Mouse (Mus musculus): ENCODE measurements around the gene 4930455H04Rik. TPM values are rescaled to one million over a fixed set of nuclear protein-coding genes. Genes with fewer than 3 reads are reported as not detected.
A peak's percentile ranks its signal among the peaks of the same experiment; 100 is the strongest.

Gene 4930455H04Rik
- not detected in 2 replicates for polyA plus RNA-seq (2011; ENCODE audit: insufficient read depth, insufficient read length, low read depth, missing spikeins)

DNA sequence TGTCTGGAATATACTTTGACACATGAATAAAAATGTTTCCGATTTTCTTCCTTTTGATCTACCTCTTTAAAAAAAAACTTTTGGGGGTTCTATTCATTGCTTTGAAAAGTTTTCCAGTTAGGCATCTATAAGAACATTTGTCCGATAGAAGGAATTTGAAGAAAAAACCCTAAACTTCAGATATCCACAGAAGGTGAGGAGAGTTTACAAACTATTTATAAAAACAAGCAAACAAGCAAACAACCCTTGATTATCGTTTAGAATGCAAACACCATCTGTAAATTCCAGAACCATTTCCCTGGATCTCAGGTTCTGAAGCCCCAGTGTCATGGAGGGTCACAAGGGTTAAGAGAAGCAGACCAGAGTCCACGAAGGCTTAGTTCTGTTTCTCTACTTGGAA is at the start of gene 4930455H04Rik:
Gene 4930455H04Rik, plus strand, starts transcription at position 301 of the 400 bp plus-strand sequence.
- Histone ChIP-seq H3K4me1 (ENCODE audit: control insufficient read depth, insufficient read depth, low read length) (peaks cover 2% of the 10 kb centered on the region), H3K9ac (ENCODE audit: low read depth, poor library complexity, severe bottlenecking) (no peak within 1 kb of the TSS), H3K9me3 (replicated peaks; ENCODE audit: control insufficient read depth, insufficient read depth, low read length, poor library complexity, severe bottlenecking) (no peaks in the 10 kb centered on the region), H3K27me3 (ENCODE audit: control insufficient read depth, insufficient read depth, low read length, poor library complexity, severe bottlenecking) (peaks cover under 1% of the 10 kb centered on the region; the same call in 1 of the 2 replicates), H3K4me3 (ENCODE audit: low read depth, low read length) (peak within 1 kb of the TSS; percentile 26), H3K36me3 (ENCODE audit: control insufficient read depth, insufficient read depth, low read length, poor library complexity, severe bottlenecking) (no peaks in the 10 kb centered on the region), H3K27ac (ENCODE audit: insufficient read depth, low read length) (no peak within 1 kb of the TSS)
- TF ChIP-seq POLR2A (IDR thresholded peaks at IDR 0.05; ENCODE audit: insufficient read depth, low read length) (no peak), EP300 (IDR thresholded peaks at IDR 0.05; ENCODE audit: insufficient read depth, low read depth, low read length) (no peak), CTCF (IDR thresholded peaks at IDR 0.05; ENCODE audit: low read depth, low read length) (no peak)

DNA sequence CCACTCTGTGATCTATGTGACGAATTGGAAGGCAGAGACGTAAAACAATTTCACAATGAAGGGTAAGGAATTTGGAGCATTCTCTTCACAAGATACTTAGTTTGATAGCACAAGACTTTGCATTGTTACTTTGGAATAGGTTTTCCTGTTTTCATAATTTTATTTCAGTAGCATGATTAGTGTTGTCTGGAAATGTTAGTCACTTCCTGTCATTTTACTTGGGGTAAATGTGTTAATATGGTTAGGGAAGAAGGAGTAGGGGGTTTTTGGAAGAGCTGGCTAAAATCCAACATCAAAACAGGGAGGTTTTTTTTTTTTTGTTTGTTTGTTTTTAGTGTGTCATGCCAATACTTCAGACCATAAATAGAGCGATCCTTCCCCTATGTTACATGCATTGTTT is 46.5 kb upstream of the 4930455H04Rik start:
- no peaks in the 10 kb centered on the region for H3K9me3 ChIP-seq (replicated peaks; ENCODE audit: control insufficient read depth, insufficient read depth, low read length, poor library complexity, severe bottlenecking)
- H3K9ac ChIP-seq (ENCODE audit: low read depth, poor library complexity, severe bottlenecking): no peak overlapping the region
- TF ChIP-seq EP300 (IDR thresholded peaks at IDR 0.05; ENCODE audit: insufficient read depth, low read depth, low read length): no peak
- no peak for TF ChIP-seq CTCF (IDR thresholded peaks at IDR 0.05; ENCODE audit: low read depth, low read length)
- no peak for TF ChIP-seq POLR2A (IDR thresholded peaks at IDR 0.05; ENCODE audit: insufficient read depth, low read length)
- no peak overlapping the region for H3K4me3 ChIP-seq (ENCODE audit: low read depth, low read length)
- no peaks in the 10 kb centered on the region for H3K36me3 ChIP-seq (ENCODE audit: control insufficient read depth, insufficient read depth, low read length, poor library complexity, severe bottlenecking)
- peaks cover 1% of the 10 kb centered on the region; the same call in 1 of the 2 replicates for H3K27me3 ChIP-seq (ENCODE audit: control insufficient read depth, insufficient read depth, low read length, poor library complexity, severe bottlenecking)
- no peaks in the 10 kb centered on the region for H3K4me1 ChIP-seq (ENCODE audit: control insufficient read depth, insufficient read depth, low read length)
- no peak overlapping the region for H3K27ac ChIP-seq (ENCODE audit: insufficient read depth, low read length)

DNA sequence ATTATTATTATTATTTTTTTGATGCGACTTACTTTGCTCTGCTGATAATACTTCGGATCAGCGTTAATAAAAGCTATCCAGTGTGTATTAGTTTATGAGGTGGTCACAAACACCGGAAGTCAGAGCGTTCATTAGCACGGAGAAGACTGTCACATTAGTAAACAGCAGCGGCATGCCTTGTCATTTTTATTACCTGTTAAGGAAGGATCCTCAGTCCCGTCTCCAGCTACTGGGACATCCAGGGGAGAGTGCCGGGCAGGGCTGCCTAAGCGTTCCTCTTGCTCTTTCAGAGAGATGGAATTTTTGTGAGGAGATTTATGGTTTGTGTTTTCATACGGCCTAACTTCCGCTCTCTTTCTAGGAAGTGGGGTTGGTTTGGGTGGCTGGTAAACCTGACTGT is 45.0 kb upstream of the 4930455H04Rik start:
- Histone ChIP-seq H3K9ac (ENCODE audit: low read depth, poor library complexity, severe bottlenecking) (no peak overlapping the region), H3K4me3 (ENCODE audit: low read depth, low read length) (no peak overlapping the region), H3K27me3 (ENCODE audit: control insufficient read depth, insufficient read depth, low read length, poor library complexity, severe bottlenecking) (peaks cover 1% of the 10 kb centered on the region; the same call in 1 of the 2 replicates), H3K4me1 (ENCODE audit: control insufficient read depth, insufficient read depth, low read length) (no peaks in the 10 kb centered on the region), H3K9me3 (replicated peaks; ENCODE audit: control insufficient read depth, insufficient read depth, low read length, poor library complexity, severe bottlenecking) (no peaks in the 10 kb centered on the region), H3K36me3 (ENCODE audit: control insufficient read depth, insufficient read depth, low read length, poor library complexity, severe bottlenecking) (no peaks in the 10 kb centered on the region), H3K27ac (ENCODE audit: insufficient read depth, low read length) (no peak overlapping the region)
- no peak for TF ChIP-seq POLR2A (IDR thresholded peaks at IDR 0.05; ENCODE audit: insufficient read depth, low read length)
- TF ChIP-seq EP300 (IDR thresholded peaks at IDR 0.05; ENCODE audit: insufficient read depth, low read depth, low read length): no peak
- TF ChIP-seq CTCF (IDR thresholded peaks at IDR 0.05; ENCODE audit: low read depth, low read length): no peak

DNA sequence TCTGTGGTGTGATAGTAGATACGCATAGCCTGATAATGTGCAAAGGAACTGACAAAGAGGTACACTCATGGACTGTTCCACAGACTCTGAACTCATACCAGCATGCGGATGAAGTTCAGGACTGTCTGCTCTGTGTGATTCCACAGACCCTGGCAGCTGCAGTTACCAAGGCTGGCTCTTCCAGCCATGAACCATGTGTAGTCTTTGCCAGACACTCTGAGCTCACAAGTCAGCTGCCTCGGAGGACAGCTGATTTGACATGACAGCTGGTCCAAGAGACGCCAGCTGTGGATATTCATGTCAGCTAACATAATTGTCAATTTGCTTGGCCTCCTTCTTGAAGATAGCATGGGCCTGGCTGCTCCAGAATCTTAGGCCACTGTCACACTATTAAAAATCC is 39.1 kb upstream of the 4930455H04Rik start:
- H3K36me3 ChIP-seq (ENCODE audit: control insufficient read depth, insufficient read depth, low read length, poor library complexity, severe bottlenecking): no peaks in the 10 kb centered on the region
- H3K4me3 ChIP-seq (ENCODE audit: low read depth, low read length): no peak overlapping the region
- no peaks in the 10 kb centered on the region for H3K9me3 ChIP-seq (replicated peaks; ENCODE audit: control insufficient read depth, insufficient read depth, low read length, poor library complexity, severe bottlenecking)
- no peak for TF ChIP-seq EP300 (IDR thresholded peaks at IDR 0.05; ENCODE audit: insufficient read depth, low read depth, low read length)
- no peak for TF ChIP-seq POLR2A (IDR thresholded peaks at IDR 0.05; ENCODE audit: insufficient read depth, low read length)
- no peak for TF ChIP-seq CTCF (IDR thresholded peaks at IDR 0.05; ENCODE audit: low read depth, low read length)
- no peaks in the 10 kb centered on the region for H3K4me1 ChIP-seq (ENCODE audit: control insufficient read depth, insufficient read depth, low read length)
- no peak overlapping the region for H3K27ac ChIP-seq (ENCODE audit: insufficient read depth, low read length)
- H3K27me3 ChIP-seq (ENCODE audit: control insufficient read depth, insufficient read depth, low read length, poor library complexity, severe bottlenecking): peaks cover 1% of the 10 kb centered on the region; the same call in 1 of the 2 replicates
- H3K9ac ChIP-seq (ENCODE audit: low read depth, poor library complexity, severe bottlenecking): no peak overlapping the region

DNA sequence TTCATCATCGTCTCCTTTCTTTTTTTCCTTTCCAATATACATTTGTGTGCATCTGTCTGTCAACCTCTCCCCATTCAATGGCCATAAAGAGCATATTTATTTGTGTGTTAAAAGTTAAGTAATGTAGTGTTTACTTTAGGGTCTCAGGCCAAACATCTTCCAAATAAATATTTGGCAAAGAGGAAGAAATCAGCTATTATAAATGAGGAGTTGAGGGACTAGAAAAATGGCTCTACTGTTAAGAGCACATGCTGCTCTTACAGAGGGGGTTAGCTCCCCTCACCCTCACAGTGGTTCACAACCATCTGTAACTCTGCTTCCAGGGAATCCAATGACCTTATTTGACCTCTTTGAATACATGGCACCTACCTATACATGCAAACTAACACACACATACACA is 34.9 kb upstream of the 4930455H04Rik start:
- TF ChIP-seq CTCF (IDR thresholded peaks at IDR 0.05; ENCODE audit: low read depth, low read length) (no peak), EP300 (IDR thresholded peaks at IDR 0.05; ENCODE audit: insufficient read depth, low read depth, low read length) (no peak), POLR2A (IDR thresholded peaks at IDR 0.05; ENCODE audit: insufficient read depth, low read length) (no peak)
- no peaks in the 10 kb centered on the region for H3K9me3 ChIP-seq (replicated peaks; ENCODE audit: control insufficient read depth, insufficient read depth, low read length, poor library complexity, severe bottlenecking)
- no peak overlapping the region for H3K4me3 ChIP-seq (ENCODE audit: low read depth, low read length)
- no peak overlapping the region for H3K9ac ChIP-seq (ENCODE audit: low read depth, poor library complexity, severe bottlenecking)
- H3K27ac ChIP-seq (ENCODE audit: insufficient read depth, low read length): no peak overlapping the region
- H3K36me3 ChIP-seq (ENCODE audit: control insufficient read depth, insufficient read depth, low read length, poor library complexity, severe bottlenecking): no peaks in the 10 kb centered on the region
- H3K4me1 ChIP-seq (ENCODE audit: control insufficient read depth, insufficient read depth, low read length): no peaks in the 10 kb centered on the region
- H3K27me3 ChIP-seq (ENCODE audit: control insufficient read depth, insufficient read depth, low read length, poor library complexity, severe bottlenecking): no peaks in the 10 kb centered on the region

DNA sequence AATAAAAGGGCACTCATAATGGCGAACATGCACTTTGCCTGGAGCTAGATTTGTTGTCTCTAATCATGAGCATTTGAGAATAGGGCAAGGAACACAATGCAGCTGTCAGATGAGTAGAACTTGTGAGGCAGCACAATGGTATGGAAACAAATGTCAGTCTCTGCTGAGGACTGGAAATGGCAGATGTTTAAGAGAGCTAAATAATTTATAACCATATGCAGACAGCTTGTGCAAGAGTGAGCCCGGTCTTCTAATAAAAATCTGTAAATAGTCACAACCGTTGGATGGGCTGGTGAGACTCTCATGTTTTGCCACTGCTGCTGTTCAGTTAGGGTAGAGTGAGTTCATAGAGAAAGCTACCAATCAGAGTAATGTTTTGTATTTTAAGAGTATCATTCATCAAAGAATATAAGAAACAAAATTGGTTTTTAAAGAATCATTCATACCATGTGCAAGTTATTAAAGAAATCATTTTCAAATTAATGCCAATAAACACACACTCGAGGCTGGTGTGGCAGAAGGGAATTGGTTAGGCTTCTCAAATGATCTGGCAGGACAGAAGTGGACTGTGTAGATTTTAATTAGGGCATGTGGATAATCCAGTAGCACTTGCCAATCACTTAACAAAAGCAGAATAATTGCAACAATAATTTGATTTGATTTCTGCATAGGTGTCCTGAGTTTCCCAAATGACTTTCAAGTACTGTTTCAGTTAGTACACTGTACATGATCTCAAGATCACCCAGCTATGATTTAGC is 31.0 kb upstream of the 4930455H04Rik start:
- Histone ChIP-seq H3K36me3 (ENCODE audit: control insufficient read depth, insufficient read depth, low read length, poor library complexity, severe bottlenecking) (no peaks in the 10 kb centered on the region), H3K27ac (ENCODE audit: insufficient read depth, low read length) (no peak overlapping the region), H3K27me3 (ENCODE audit: control insufficient read depth, insufficient read depth, low read length, poor library complexity, severe bottlenecking) (no peaks in the 10 kb centered on the region), H3K9ac (ENCODE audit: low read depth, poor library complexity, severe bottlenecking) (no peak overlapping the region), H3K9me3 (replicated peaks; ENCODE audit: control insufficient read depth, insufficient read depth, low read length, poor library complexity, severe bottlenecking) (no peaks in the 10 kb centered on the region), H3K4me3 (ENCODE audit: low read depth, low read length) (no peak overlapping the region), H3K4me1 (ENCODE audit: control insufficient read depth, insufficient read depth, low read length) (no peaks in the 10 kb centered on the region)
- no peak for TF ChIP-seq EP300 (IDR thresholded peaks at IDR 0.05; ENCODE audit: insufficient read depth, low read depth, low read length)
- TF ChIP-seq POLR2A (IDR thresholded peaks at IDR 0.05; ENCODE audit: insufficient read depth, low read length): no peak
- no peak for TF ChIP-seq CTCF (IDR thresholded peaks at IDR 0.05; ENCODE audit: low read depth, low read length)
